Mouse (Mus musculus): Measurements from ENCODE around the gene Defb23. TPM values are rescaled to one million over a fixed set of nuclear protein-coding genes. Genes with fewer than 3 reads are reported as not detected.

Defb23 gene
- total RNA-seq (2023), result not detected

DNA sequence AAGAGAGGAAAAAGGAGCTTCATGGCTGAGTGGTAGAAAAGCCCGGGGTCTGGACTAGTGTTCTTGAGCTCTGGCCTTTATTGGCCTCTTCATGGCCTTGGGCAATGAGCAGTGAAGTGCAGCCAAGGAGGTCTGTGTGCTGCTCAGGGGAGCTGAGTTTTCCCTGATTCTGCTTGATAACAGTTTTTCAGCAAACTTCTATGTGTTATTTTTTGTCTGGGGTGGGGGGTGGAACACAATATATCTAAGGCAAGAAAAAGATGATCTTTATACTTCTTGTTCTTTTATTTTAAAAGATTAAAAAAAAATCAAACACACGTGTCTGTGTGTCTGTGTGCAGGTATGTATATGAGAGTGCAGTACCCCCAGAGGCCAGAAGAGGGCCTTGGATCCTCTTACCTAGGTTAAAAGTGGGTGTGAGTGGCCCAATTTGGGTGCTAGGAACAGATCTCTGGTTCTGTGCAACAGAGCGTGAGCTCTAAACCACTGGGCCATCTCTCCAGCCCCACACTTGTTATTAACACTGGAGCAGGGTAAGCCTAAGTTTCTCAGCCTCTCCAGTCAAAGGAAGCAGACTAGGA lies at the start of gene Defb23:
Defb23 (minus strand) TSS at position 51 of the 581 bp plus-strand sequence.

DNA sequence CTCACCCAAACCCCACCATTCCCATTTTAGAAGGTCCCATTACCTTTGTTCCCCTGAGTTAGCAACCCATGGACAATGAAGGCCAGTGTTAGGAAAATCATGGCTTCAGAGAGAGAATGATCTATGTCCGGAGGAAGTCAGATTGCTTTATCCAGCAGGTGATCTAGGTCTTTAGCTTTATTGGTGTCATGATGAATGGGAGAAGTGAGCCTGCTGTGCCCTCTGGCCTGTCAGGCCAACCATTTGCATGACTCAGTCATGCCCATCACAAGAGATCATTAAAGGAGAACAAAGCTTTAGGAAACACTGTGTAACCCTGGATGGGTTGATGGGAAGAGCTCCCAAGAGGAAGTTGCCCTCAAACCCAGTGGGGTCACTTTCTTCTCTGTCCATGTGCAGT lies 47.2 kb upstream of the Defb23 start, which contains the start of gene Defb26:
Defb26 (minus strand) TSS at position 101 of the 400 bp plus-strand sequence.

DNA sequence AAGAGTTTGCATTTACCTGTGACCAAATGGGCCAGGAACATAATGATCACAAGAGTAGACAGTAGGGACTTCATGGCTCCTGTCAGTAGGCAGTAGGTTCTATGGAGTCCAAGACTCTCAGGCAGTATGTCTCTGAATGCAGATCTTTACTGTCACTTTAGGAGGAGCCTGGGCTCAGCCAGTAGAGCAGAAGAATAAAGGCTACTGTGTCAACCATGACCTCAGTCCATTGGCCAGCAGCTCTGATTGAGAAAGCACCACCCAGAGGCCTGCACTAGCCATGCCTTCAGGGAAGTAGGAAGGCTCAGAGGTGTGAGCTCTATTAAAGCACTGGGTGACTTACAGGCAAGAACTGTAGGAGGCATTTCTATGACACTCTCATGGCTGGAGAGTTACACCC lies 25.6 kb upstream of the Defb23 start, which contains the start of gene Defb22:
Defb22 (minus strand) TSS at position 101 of the 400 bp plus-strand sequence.

DNA sequence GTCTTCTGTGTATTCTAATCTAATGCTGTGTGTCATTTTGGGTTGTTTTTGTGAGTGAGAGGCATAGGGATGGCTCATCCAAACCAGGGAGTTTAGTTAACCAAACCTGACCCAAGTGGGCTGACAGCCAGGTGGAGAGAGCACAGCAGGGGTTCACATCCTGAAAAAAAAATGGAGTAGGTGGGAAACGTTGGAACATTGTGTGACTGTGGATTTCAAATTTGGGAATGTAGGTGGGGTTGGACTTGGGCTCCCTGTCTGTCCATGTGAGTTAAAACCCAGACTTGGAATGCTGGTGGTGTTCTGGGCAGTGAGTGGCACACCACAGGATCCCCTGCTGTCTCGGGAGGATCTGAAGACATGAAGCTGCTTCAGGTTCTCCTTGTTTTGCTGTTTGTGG lies 12.3 kb upstream of the Defb23 start, which contains the start of gene Defb20:
Defb20 (plus strand) TSS at position 301 of the 400 bp plus-strand sequence.

DNA sequence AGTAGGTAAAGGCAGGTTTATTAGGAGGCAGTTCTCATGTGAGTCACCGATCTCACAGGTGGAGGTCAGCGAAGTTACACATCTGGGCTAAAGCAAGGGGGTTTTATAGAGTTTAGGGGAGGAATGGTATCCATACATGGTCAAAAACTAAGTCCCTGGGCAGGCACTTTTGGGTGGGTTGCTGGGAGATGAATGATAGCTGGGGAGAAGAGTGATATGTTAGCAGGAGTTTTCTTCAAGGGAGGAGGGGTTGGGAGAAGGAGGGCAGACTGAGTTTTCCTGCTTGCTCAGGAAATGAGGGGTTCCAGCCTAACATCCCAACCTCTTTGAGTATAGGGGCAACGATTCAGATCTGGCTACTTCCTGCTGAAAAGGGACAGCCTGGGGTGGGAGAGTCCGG lies 49.1 kb downstream of the Defb23 start, which contains the start of gene 6820408C15Rik:
6820408C15Rik (plus strand) TSS at position 301 of the 400 bp plus-strand sequence.

DNA sequence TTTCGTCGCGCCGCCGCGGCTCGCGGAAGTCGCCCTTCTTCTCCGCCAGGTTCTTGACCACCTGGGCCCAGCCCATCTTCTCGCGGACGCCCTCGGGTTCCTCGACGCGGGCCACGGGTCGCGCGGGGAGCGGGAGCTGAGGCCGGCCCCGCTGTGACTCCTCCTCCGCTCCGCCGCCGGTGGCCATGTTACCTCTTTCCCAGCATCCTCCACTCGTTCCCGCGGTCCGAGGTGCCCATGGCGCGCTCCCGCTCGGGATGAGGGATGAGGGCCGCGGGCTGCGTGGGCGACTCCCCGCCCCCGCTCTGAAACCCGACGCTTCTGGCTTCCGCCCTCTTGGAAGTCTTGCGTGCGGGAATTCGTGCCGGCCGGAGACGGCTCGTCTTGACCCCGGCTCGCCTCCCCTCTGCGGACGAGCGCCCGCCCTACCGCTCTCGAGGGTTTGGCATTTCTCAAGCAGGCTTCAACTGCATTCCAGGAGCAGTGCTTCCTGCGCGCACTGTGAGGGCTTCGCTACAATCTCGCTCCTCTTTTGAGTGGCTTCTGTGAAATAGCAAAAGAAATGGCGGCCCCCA lies 49.7 kb downstream of the Defb23 start, which contains the start of gene Zcchc3:
Zcchc3 (minus strand) TSS at position 437 of the 575 bp plus-strand sequence.

Other genes with a start within 250 kb of the Defb23 start
- gene Csnk2a1, start 237.8 kb downstream of the Defb23 start, total RNA-seq (2023), result 104 TPM
- gene Tbc1d20, start 170.8 kb downstream of the Defb23 start, total RNA-seq (2023), result 56.9 TPM
- gene Rbck1, start 132.0 kb downstream of the Defb23 start, total RNA-seq (2023), result 231 TPM
- 20.1 TPM for gene Trib3, start 120.6 kb downstream of the Defb23 start, total RNA-seq (2023)
- gene Nrsn2, start 88.0 kb downstream of the Defb23 start, total RNA-seq (2023), result not detected
- gene Sox12, start 66.6 kb downstream of the Defb23 start, total RNA-seq (2023), result 0.56 TPM
- 1.4 TPM for gene Zcchc3, start 49.6 kb downstream of the Defb23 start, total RNA-seq (2023)
- not detected for gene 6820408C15Rik, start 49.0 kb downstream of the Defb23 start, total RNA-seq (2023)
- gene Defb20, start 12.4 kb upstream of the Defb23 start, total RNA-seq (2023), result not detected
- gene Defb22, start 25.5 kb upstream of the Defb23 start, total RNA-seq (2023), result not detected
- not detected for gene Defb26, start 47.1 kb upstream of the Defb23 start, total RNA-seq (2023)
- gene Defb28, start 53.6 kb upstream of the Defb23 start, total RNA-seq (2023), result not detected
- not detected for gene Defb29, start 75.5 kb upstream of the Defb23 start, total RNA-seq (2023)
- not detected for gene Gm17416, start 104.7 kb upstream of the Defb23 start, total RNA-seq (2023)
- not detected for gene Defb21, start 108.1 kb upstream of the Defb23 start, total RNA-seq (2023)
- not detected for gene Defb19, start 115.7 kb upstream of the Defb23 start, total RNA-seq (2023)
- gene Defb45, start 134.8 kb upstream of the Defb23 start, total RNA-seq (2023), result not detected
- gene Defb36, start 139.7 kb upstream of the Defb23 start, total RNA-seq (2023), result not detected
- gene Defb25, start 158.4 kb upstream of the Defb23 start, total RNA-seq (2023), result not detected
- 0.35 TPM for gene Rem1, start 162.3 kb upstream of the Defb23 start, total RNA-seq (2023)
- gene H13, start 204.8 kb upstream of the Defb23 start, total RNA-seq (2023), result 137 TPM
- gene Mcts2, start 222.4 kb upstream of the Defb23 start, total RNA-seq (2023), result 24.8 TPM